Mouse (Mus musculus): Measurements from ENCODE around the gene Creb3l1. TPM values are rescaled to one million over a fixed set of nuclear protein-coding genes. Genes with fewer than 3 reads are reported as not detected.
A peak's percentile ranks its signal among the peaks of the same experiment; 100 is the strongest.

Creb3l1 gene
- polyA plus RNA-seq, 1 experiment from 2014 or later, result 2.7 TPM

GRCm38 (mm10) chr2:91965417-91965816 lies 58.9 kb downstream of the Creb3l1 start:
- Histone ChIP-seq H3K9me3 (ENCODE audit: control insufficient read depth, low read length) (no peaks in the 10 kb centered on the region), H3K36me3 (ENCODE audit: control insufficient read depth, insufficient read depth, low read length) (no peaks in the 10 kb centered on the region), H3K27me3 (replicated peaks; ENCODE audit: control insufficient read depth, insufficient read depth, low read length) (no peaks in the 10 kb centered on the region), H3K4me1 (ENCODE audit: control insufficient read depth, insufficient read depth, low read depth, low read length) (peaks cover 14% of the 10 kb centered on the region), H3K4me3 (ENCODE audit: low read length) (no peak overlapping the region), H3K9ac (ENCODE audit: low read depth, low read length) (peak overlapping the region; percentile 33; the same call in 1 of the 2 replicates), H3K27ac (ENCODE audit: low read depth, low read length) (no peak overlapping the region), H3K4me2 (ENCODE audit: low read length) (peak overlapping the region; percentile 11)
- 17% methylated on average over 20 of the region's 20 CpGs for WGBS
- no peak for ATAC-seq

GRCm38 (mm10) chr2:91964610-91965204 lies 59.6 kb downstream of the Creb3l1 start:
- WGBS, result 75% methylated on average over 3 of the region's 3 CpGs
- no peak overlapping the region for H3K4me3 ChIP-seq (ENCODE audit: low read length)
- no peaks in the 10 kb centered on the region for H3K9me3 ChIP-seq (ENCODE audit: control insufficient read depth, low read length)
- no peak for ATAC-seq
- no peaks in the 10 kb centered on the region for H3K36me3 ChIP-seq (ENCODE audit: control insufficient read depth, insufficient read depth, low read length)
- no peak overlapping the region for H3K9ac ChIP-seq (ENCODE audit: low read depth, low read length)
- H3K27me3 ChIP-seq (replicated peaks; ENCODE audit: control insufficient read depth, insufficient read depth, low read length), result no peaks in the 10 kb centered on the region
- H3K27ac ChIP-seq (ENCODE audit: low read depth, low read length), result no peak overlapping the region
- H3K4me1 ChIP-seq (ENCODE audit: control insufficient read depth, insufficient read depth, low read depth, low read length), result peaks cover 19% of the 10 kb centered on the region
- peak overlapping the region; percentile 16 for H3K4me2 ChIP-seq (ENCODE audit: low read length)

GRCm38 (mm10) chr2:91963443-91963932 lies 60.8 kb downstream of the Creb3l1 start:
- no peaks in the 10 kb centered on the region for H3K27me3 ChIP-seq (replicated peaks; ENCODE audit: control insufficient read depth, insufficient read depth, low read length)
- under 1% methylated on average over 37 of the region's 57 CpGs for WGBS
- H3K36me3 ChIP-seq (ENCODE audit: control insufficient read depth, insufficient read depth, low read length), result no peaks in the 10 kb centered on the region
- peak overlapping the region; percentile 61 for H3K4me3 ChIP-seq (ENCODE audit: low read length)
- peaks cover 27% of the 10 kb centered on the region for H3K4me1 ChIP-seq (ENCODE audit: control insufficient read depth, insufficient read depth, low read depth, low read length)
- peak overlapping the region; percentile 83 for H3K27ac ChIP-seq (ENCODE audit: low read depth, low read length)
- peak overlapping the region; percentile 79 for H3K4me2 ChIP-seq (ENCODE audit: low read length)
- peak overlapping the region; percentile 79 for H3K9ac ChIP-seq (ENCODE audit: low read depth, low read length)
- no peaks in the 10 kb centered on the region for H3K9me3 ChIP-seq (ENCODE audit: control insufficient read depth, low read length)
- ATAC-seq, result peak; percentile 94

GRCm38 (mm10) chr2:91962864-91963401 lies 61.4 kb downstream of the Creb3l1 start:
- no peaks in the 10 kb centered on the region for H3K36me3 ChIP-seq (ENCODE audit: control insufficient read depth, insufficient read depth, low read length)
- peak overlapping the region; percentile 79 for H3K9ac ChIP-seq (ENCODE audit: low read depth, low read length)
- ATAC-seq, result no peak
- H3K4me2 ChIP-seq (ENCODE audit: low read length), result peak overlapping the region; percentile 79
- WGBS, result under 1% methylated on average over 29 of the region's 39 CpGs
- H3K27me3 ChIP-seq (replicated peaks; ENCODE audit: control insufficient read depth, insufficient read depth, low read length), result no peaks in the 10 kb centered on the region
- H3K9me3 ChIP-seq (ENCODE audit: control insufficient read depth, low read length), result no peaks in the 10 kb centered on the region
- peak overlapping the region; percentile 61 for H3K4me3 ChIP-seq (ENCODE audit: low read length)
- peaks cover 27% of the 10 kb centered on the region for H3K4me1 ChIP-seq (ENCODE audit: control insufficient read depth, insufficient read depth, low read depth, low read length)
- H3K27ac ChIP-seq (ENCODE audit: low read depth, low read length), result peak overlapping the region; percentile 83

GRCm38 (mm10) chr2:91961901-91962761 lies 62.2 kb downstream of the Creb3l1 start:
- peak overlapping the region; percentile 79 for H3K4me2 ChIP-seq (ENCODE audit: low read length)
- peak overlapping the region; percentile 61 for H3K4me3 ChIP-seq (ENCODE audit: low read length)
- no peaks in the 10 kb centered on the region for H3K9me3 ChIP-seq (ENCODE audit: control insufficient read depth, low read length)
- no peaks in the 10 kb centered on the region for H3K36me3 ChIP-seq (ENCODE audit: control insufficient read depth, insufficient read depth, low read length)
- no peaks in the 10 kb centered on the region for H3K27me3 ChIP-seq (replicated peaks; ENCODE audit: control insufficient read depth, insufficient read depth, low read length)
- H3K4me1 ChIP-seq (ENCODE audit: control insufficient read depth, insufficient read depth, low read depth, low read length), result peaks cover 33% of the 10 kb centered on the region
- WGBS, result 60% methylated on average over 4 of the region's 4 CpGs
- peak overlapping the region; percentile 79 for H3K9ac ChIP-seq (ENCODE audit: low read depth, low read length)
- no peak overlapping the region for H3K27ac ChIP-seq (ENCODE audit: low read depth, low read length)
- no peak for ATAC-seq

- no peak for ATAC-seq
- 85% methylated on average over 5 of the region's 5 CpGs for WGBS
- Histone ChIP-seq H3K4me2 (ENCODE audit: low read length) (no peak overlapping the region), H3K9ac (ENCODE audit: low read depth, low read length) (no peak overlapping the region), H3K4me1 (ENCODE audit: control insufficient read depth, insufficient read depth, low read depth, low read length) (peaks cover 37% of the 10 kb centered on the region), H3K9me3 (ENCODE audit: control insufficient read depth, low read length) (no peaks in the 10 kb centered on the region), H3K27ac (ENCODE audit: low read depth, low read length) (no peak overlapping the region), H3K27me3 (replicated peaks; ENCODE audit: control insufficient read depth, insufficient read depth, low read length) (no peaks in the 10 kb centered on the region), H3K36me3 (ENCODE audit: control insufficient read depth, insufficient read depth, low read length) (no peaks in the 10 kb centered on the region), H3K4me3 (ENCODE audit: low read length) (no peak overlapping the region)
Measured at GRCm38 (mm10) chr2:91960459-91960858, 63.8 kb downstream of the Creb3l1 start.

- no peak for ATAC-seq
- Histone ChIP-seq H3K27ac (ENCODE audit: low read depth, low read length) (no peak overlapping the region; the same call in 1 of the 2 replicates), H3K27me3 (replicated peaks; ENCODE audit: control insufficient read depth, insufficient read depth, low read length) (no peaks in the 10 kb centered on the region), H3K4me3 (ENCODE audit: low read length) (no peak overlapping the region), H3K9me3 (ENCODE audit: control insufficient read depth, low read length) (no peaks in the 10 kb centered on the region), H3K4me1 (ENCODE audit: control insufficient read depth, insufficient read depth, low read depth, low read length) (peaks cover 38% of the 10 kb centered on the region), H3K36me3 (ENCODE audit: control insufficient read depth, insufficient read depth, low read length) (no peaks in the 10 kb centered on the region), H3K4me2 (ENCODE audit: low read length) (no peak overlapping the region), H3K9ac (ENCODE audit: low read depth, low read length) (no peak overlapping the region)
- WGBS, result 65% methylated on average over 11 of the region's 11 CpGs
Measured at GRCm38 (mm10) chr2:91959544-91960410, 64.5 kb downstream of the Creb3l1 start.

- H3K4me2 ChIP-seq (ENCODE audit: low read length), result no peak overlapping the region
- H3K36me3 ChIP-seq (ENCODE audit: control insufficient read depth, insufficient read depth, low read length), result no peaks in the 10 kb centered on the region
- no peak overlapping the region for H3K9ac ChIP-seq (ENCODE audit: low read depth, low read length)
- 58% methylated on average over 10 of the region's 10 CpGs for WGBS
- no peaks in the 10 kb centered on the region for H3K9me3 ChIP-seq (ENCODE audit: control insufficient read depth, low read length)
- H3K27me3 ChIP-seq (replicated peaks; ENCODE audit: control insufficient read depth, insufficient read depth, low read length), result no peaks in the 10 kb centered on the region
- H3K27ac ChIP-seq (ENCODE audit: low read depth, low read length), result no peak overlapping the region; the same call in 1 of the 2 replicates
- peaks cover 40% of the 10 kb centered on the region for H3K4me1 ChIP-seq (ENCODE audit: control insufficient read depth, insufficient read depth, low read depth, low read length)
- no peak overlapping the region for H3K4me3 ChIP-seq (ENCODE audit: low read length)
- ATAC-seq, result no peak
Measured at GRCm38 (mm10) chr2:91958701-91959457, 65.4 kb downstream of the Creb3l1 start.

Measured in hindbrain, embryonic 16.5 days (tissue).